Mouse (Mus musculus): ENCODE data around the gene Slc9b1. TPM values are rescaled to one million over a fixed set of nuclear protein-coding genes. Genes with fewer than 3 reads are reported as not detected.

The Slc9b1 gene
- polyA plus RNA-seq, 1 experiment from 2014 or later: 0.45 TPM

DNA sequence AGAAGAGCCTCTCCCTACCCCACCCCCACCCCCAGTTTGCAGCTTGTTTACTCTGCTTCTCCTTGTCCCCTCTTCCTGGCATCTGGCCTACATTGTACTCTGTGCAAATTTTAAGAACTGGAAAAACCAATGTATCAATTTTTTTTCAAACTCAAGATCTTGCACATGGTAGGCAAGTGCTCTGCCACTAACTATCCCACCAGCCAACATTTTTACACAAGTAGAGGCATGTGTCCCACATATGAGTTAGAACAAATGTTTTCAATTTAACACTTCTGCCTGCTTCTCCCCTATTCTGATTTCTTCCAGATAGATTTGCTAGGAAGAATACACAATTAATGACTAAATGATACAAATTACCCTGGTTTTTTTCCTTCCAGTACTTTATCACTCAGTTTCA is 49.3 kb downstream of the Slc9b1 start:
- no peak for ATAC-seq (replicated peaks; ENCODE audit: low FRiP score, low TSS enrichment, low read depth)
- Histone ChIP-seq H3K9me3 (ENCODE audit: control insufficient read depth, low read length) (no peaks in the 10 kb centered on the region), H3K36me3 (ENCODE audit: control insufficient read depth, insufficient read depth, low read length) (no peaks in the 10 kb centered on the region), H3K27ac (ENCODE audit: low read depth) (no peak overlapping the region), H3K4me3 (ENCODE audit: low read depth, low read length) (no peak overlapping the region), H3K4me2 (ENCODE audit: low read length) (no peak overlapping the region), H3K9ac (ENCODE audit: low read length) (no peak overlapping the region), H3K4me1 (replicated peaks; ENCODE audit: control insufficient read depth, insufficient read depth, low read length) (no peaks in the 10 kb centered on the region), H3K27me3 (replicated peaks; ENCODE audit: control insufficient read depth, insufficient read depth, low read length) (no peaks in the 10 kb centered on the region)
- DNase-seq (ENCODE audit: low spot score): no peak

DNA sequence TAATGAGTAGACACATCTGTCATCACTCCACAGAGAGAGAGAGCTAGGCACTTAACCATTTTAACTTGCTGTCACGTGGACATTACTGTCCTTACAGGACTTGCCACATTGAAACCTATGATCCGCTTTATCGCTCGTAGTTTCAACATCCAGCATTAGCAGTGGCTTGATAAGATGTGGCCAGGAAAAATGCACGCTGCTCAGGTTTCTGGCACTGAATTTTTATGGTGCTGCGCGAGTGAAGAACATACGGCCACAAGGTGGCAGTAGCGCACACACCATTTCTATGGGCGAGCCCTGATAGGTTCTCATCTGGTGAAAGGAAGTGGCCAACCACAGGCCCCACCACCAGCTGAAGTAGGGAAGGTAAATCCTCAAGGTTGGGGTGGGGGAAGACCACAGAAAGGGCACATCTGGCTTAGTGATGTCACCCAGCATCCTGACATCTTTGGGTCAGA is 54.4 kb downstream of the Slc9b1 start:
- no peaks in the 10 kb centered on the region for H3K4me1 ChIP-seq (replicated peaks; ENCODE audit: control insufficient read depth, insufficient read depth, low read length)

DNA sequence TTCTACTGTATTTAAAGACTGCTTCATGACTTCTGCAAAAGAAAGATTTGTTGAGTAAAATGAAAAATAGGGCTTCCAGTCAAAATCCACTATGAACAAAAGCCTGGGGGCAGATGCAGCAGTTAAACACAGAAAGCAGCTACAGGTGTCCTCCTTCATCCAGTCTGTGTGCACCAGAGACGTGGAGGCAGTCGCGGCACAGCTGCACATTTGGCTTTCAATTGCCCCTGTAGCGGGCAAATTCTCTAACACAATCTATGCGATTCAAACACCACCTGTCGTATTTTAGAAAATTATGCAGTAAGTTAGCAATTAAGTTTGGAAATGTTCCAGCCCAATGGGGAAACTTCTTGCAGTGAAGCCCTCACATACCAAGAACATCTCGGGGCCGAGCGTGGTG is 55.4 kb downstream of the Slc9b1 start:
- Histone ChIP-seq H3K4me1 (replicated peaks; ENCODE audit: control insufficient read depth, insufficient read depth, low read length) (no peaks in the 10 kb centered on the region), H3K9ac (ENCODE audit: low read length) (no peak overlapping the region), H3K9me3 (ENCODE audit: control insufficient read depth, low read length) (no peaks in the 10 kb centered on the region), H3K27me3 (replicated peaks; ENCODE audit: control insufficient read depth, insufficient read depth, low read length) (no peaks in the 10 kb centered on the region), H3K27ac (ENCODE audit: low read depth) (no peak overlapping the region), H3K4me3 (ENCODE audit: low read depth, low read length) (no peak overlapping the region), H3K4me2 (ENCODE audit: low read length) (no peak overlapping the region), H3K36me3 (ENCODE audit: control insufficient read depth, insufficient read depth, low read length) (peaks cover 13% of the 10 kb centered on the region; the same call in 1 of the 2 replicates)
- no peak for ATAC-seq (replicated peaks; ENCODE audit: low FRiP score, low TSS enrichment, low read depth)
- WGBS: 86% methylated on average over 9 of the region's 9 CpGs
- no peak for DNase-seq (ENCODE audit: low spot score)

More for the DNA sequence above, 54.4 kb downstream of the Slc9b1 start:
- peaks cover 9% of the 10 kb centered on the region; the same call in 1 of the 2 replicates for H3K36me3 ChIP-seq (ENCODE audit: control insufficient read depth, insufficient read depth, low read length)
- H3K4me2 ChIP-seq (ENCODE audit: low read length): no peak overlapping the region
- ATAC-seq (replicated peaks; ENCODE audit: low FRiP score, low TSS enrichment, low read depth) (peak; percentile 82), DNase-seq (ENCODE audit: low spot score) (peak; percentile 92)
- 11% methylated on average over 10 of the region's 10 CpGs for WGBS
- no peak overlapping the region for H3K4me3 ChIP-seq (ENCODE audit: low read depth, low read length)
- no peak overlapping the region for H3K9ac ChIP-seq (ENCODE audit: low read length)
- no peaks in the 10 kb centered on the region for H3K9me3 ChIP-seq (ENCODE audit: control insufficient read depth, low read length)
- H3K27ac ChIP-seq (ENCODE audit: low read depth): no peak overlapping the region
- no peaks in the 10 kb centered on the region for H3K27me3 ChIP-seq (replicated peaks; ENCODE audit: control insufficient read depth, insufficient read depth, low read length)

DNA sequence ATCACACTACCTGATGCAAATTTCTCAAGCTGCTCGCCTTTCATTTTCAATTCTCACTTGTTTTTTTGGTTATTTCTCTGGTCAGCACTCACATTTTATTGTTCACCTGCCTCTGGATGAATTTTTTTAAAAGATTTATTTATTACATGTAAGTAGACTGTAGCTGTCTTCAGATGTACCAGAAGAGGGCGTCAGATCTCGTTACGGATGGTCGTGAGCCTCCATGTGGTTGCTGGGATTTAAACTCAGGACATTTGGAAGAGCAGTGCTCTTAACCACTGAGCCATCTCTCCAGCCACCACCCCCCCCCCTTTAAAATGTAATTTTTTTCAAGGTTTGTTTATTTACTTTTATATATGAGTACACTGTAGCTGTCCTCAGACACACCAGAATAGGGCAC is 56.0 kb downstream of the Slc9b1 start:
- Histone ChIP-seq H3K9me3 (ENCODE audit: control insufficient read depth, low read length) (no peaks in the 10 kb centered on the region), H3K4me2 (ENCODE audit: low read length) (no peak overlapping the region), H3K9ac (ENCODE audit: low read length) (no peak overlapping the region), H3K27me3 (replicated peaks; ENCODE audit: control insufficient read depth, insufficient read depth, low read length) (no peaks in the 10 kb centered on the region), H3K4me3 (ENCODE audit: low read depth, low read length) (no peak overlapping the region), H3K36me3 (ENCODE audit: control insufficient read depth, insufficient read depth, low read length) (peaks cover 17% of the 10 kb centered on the region; the same call in 1 of the 2 replicates), H3K27ac (ENCODE audit: low read depth) (no peak overlapping the region), H3K4me1 (replicated peaks; ENCODE audit: control insufficient read depth, insufficient read depth, low read length) (no peaks in the 10 kb centered on the region)
- DNase-seq (ENCODE audit: low spot score) (no peak), ATAC-seq (replicated peaks; ENCODE audit: low FRiP score, low TSS enrichment, low read depth) (no peak)
- 80% methylated on average over 5 of the region's 5 CpGs for WGBS

DNA sequence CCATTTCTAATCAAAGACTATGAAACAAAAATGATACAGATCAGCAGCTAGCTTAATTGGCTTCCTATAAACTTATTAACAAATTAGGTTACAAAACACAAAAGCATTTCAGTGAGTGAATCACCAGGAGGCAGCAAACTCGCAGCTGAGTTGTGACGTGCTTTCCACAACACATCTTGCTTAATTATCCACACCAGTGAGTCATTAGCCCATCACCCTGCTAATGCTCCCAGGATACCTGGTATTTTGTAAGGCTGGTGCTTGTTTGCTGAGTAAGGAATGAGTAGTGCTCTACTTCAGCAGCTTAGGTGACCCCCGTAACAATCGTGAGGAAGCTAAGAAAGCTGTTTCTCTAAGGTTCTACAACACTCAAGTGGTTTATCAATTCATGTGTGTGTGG is 56.8 kb downstream of the Slc9b1 start:
- Histone ChIP-seq H3K4me2 (ENCODE audit: low read length) (no peak overlapping the region), H3K27me3 (replicated peaks; ENCODE audit: control insufficient read depth, insufficient read depth, low read length) (no peaks in the 10 kb centered on the region), H3K36me3 (ENCODE audit: control insufficient read depth, insufficient read depth, low read length) (peaks cover 19% of the 10 kb centered on the region; the same call in 1 of the 2 replicates), H3K9me3 (ENCODE audit: control insufficient read depth, low read length) (no peaks in the 10 kb centered on the region), H3K9ac (ENCODE audit: low read length) (no peak overlapping the region), H3K4me3 (ENCODE audit: low read depth, low read length) (no peak overlapping the region), H3K27ac (ENCODE audit: low read depth) (no peak overlapping the region), H3K4me1 (replicated peaks; ENCODE audit: control insufficient read depth, insufficient read depth, low read length) (no peaks in the 10 kb centered on the region)
- no peak for ATAC-seq (replicated peaks; ENCODE audit: low FRiP score, low TSS enrichment, low read depth)
- no peak for DNase-seq (ENCODE audit: low spot score)
- WGBS: 87% methylated on average over 4 of the region's 4 CpGs

DNA sequence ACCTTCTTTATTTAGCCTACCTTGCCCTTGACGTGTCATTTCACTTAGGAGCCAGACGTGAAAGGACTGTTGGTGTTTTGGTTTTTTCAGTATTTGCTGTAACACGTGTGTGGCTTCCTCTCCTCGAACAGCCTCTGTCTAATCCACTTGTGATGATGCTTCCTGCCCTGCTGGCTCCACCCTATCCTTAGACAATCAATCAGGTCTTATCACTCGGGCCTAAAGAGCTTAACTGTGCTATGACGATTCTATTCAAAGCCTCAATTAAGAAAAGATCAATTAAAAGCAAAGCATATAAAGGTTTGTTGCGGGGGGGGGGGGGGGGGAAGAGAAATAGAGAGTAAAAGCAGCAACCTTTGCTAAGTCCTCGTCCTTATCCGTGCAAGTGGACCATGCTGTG is 59.5 kb downstream of the Slc9b1 start:
- DNase-seq (ENCODE audit: low spot score): no peak
- H3K4me2 ChIP-seq (ENCODE audit: low read length): no peak overlapping the region
- WGBS: 69% methylated on average over 8 of the region's 9 CpGs
- no peak overlapping the region for H3K27ac ChIP-seq (ENCODE audit: low read depth)
- no peak for ATAC-seq (replicated peaks; ENCODE audit: low FRiP score, low TSS enrichment, low read depth)
- H3K9me3 ChIP-seq (ENCODE audit: control insufficient read depth, low read length): no peaks in the 10 kb centered on the region
- H3K27me3 ChIP-seq (replicated peaks; ENCODE audit: control insufficient read depth, insufficient read depth, low read length): no peaks in the 10 kb centered on the region
- no peak overlapping the region for H3K9ac ChIP-seq (ENCODE audit: low read length)
- peaks cover 24% of the 10 kb centered on the region for H3K36me3 ChIP-seq (ENCODE audit: control insufficient read depth, insufficient read depth, low read length)
- H3K4me1 ChIP-seq (replicated peaks; ENCODE audit: control insufficient read depth, insufficient read depth, low read length): no peaks in the 10 kb centered on the region
- H3K4me3 ChIP-seq (ENCODE audit: low read depth, low read length): no peak overlapping the region

DNA sequence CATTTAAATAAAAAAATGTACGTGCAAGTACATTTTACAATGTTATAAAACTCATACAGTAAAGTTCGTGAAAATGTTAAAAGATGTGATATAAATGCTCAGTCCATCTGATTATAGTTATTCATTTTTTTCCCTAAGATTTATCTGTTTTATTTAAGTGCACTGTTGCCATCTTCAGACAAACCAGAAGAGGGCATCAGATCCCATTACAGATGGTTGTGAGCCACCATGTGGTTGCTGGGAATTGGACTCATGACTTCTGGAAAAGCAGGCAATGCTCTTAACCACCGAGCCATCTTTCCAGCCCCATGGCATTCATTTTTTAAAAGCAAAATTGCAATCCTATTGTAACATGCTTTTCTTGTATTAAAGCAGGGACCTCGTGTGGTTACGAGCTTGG is 61.4 kb downstream of the Slc9b1 start:
- Histone ChIP-seq H3K9ac (ENCODE audit: low read length) (no peak overlapping the region), H3K4me3 (ENCODE audit: low read depth, low read length) (no peak overlapping the region), H3K9me3 (ENCODE audit: control insufficient read depth, low read length) (no peaks in the 10 kb centered on the region), H3K27ac (ENCODE audit: low read depth) (no peak overlapping the region), H3K27me3 (replicated peaks; ENCODE audit: control insufficient read depth, insufficient read depth, low read length) (no peaks in the 10 kb centered on the region), H3K4me1 (replicated peaks; ENCODE audit: control insufficient read depth, insufficient read depth, low read length) (peaks cover 8% of the 10 kb centered on the region; the same call in 1 of the 2 replicates), H3K4me2 (ENCODE audit: low read length) (no peak overlapping the region), H3K36me3 (ENCODE audit: control insufficient read depth, insufficient read depth, low read length) (peaks cover 24% of the 10 kb centered on the region)
- no peak for ATAC-seq (replicated peaks; ENCODE audit: low FRiP score, low TSS enrichment, low read depth)
- 93% methylated on average over 5 of the region's 5 CpGs for WGBS
- DNase-seq (ENCODE audit: low spot score): no peak

DNA sequence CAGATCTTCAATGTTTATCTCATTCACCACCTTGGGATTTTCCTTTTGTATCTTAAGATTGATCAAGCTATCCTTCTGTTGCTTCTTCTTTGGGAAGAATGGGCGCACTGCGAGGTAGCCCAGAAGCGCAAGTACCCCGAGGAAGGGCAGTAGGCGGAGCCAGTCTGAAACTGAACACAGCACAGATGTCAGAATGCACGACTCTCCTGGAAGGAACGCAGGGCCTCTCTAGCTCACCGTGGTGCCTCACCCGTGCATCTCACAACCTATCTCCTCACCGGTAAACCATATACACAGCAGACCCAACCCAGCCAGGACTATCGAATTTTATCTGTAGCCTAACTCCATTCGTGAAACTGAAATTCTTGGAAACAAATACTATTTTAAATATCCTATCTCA is 63.2 kb downstream of the Slc9b1 start:
- ATAC-seq (replicated peaks; ENCODE audit: low FRiP score, low TSS enrichment, low read depth): no peak
- WGBS: 84% methylated on average over 12 of the region's 12 CpGs
- no peaks in the 10 kb centered on the region for H3K9me3 ChIP-seq (ENCODE audit: control insufficient read depth, low read length)
- H3K36me3 ChIP-seq (ENCODE audit: control insufficient read depth, insufficient read depth, low read length): peaks cover 24% of the 10 kb centered on the region
- no peak overlapping the region for H3K9ac ChIP-seq (ENCODE audit: low read length)
- DNase-seq (ENCODE audit: low spot score): no peak
- H3K4me1 ChIP-seq (replicated peaks; ENCODE audit: control insufficient read depth, insufficient read depth, low read length): peaks cover 8% of the 10 kb centered on the region; the same call in 1 of the 2 replicates
- H3K27me3 ChIP-seq (replicated peaks; ENCODE audit: control insufficient read depth, insufficient read depth, low read length): no peaks in the 10 kb centered on the region
- H3K27ac ChIP-seq (ENCODE audit: low read depth): no peak overlapping the region
- no peak overlapping the region for H3K4me3 ChIP-seq (ENCODE audit: low read depth, low read length)
- H3K4me2 ChIP-seq (ENCODE audit: low read length): no peak overlapping the region

DNA sequence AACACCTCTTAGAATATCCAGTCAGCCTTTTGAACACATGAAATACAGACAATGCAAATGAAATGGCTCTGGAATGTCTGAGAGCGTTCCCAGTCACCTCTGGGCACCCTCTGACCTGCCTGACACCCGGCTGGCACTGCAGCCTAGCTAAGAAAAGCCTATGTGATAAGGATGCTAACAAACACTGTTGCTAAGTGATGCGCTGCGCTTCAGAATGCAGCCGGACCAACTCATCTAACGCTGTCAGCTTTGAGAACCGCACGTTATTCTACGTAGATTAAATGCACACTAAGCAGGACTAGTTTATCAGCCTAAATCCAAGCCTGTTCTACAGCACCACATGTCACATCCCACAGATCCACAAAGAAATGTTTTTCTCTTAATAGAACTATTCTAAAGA is 64.0 kb downstream of the Slc9b1 start:
- no peak for ATAC-seq (replicated peaks; ENCODE audit: low FRiP score, low TSS enrichment, low read depth)
- Histone ChIP-seq H3K4me2 (ENCODE audit: low read length) (no peak overlapping the region), H3K36me3 (ENCODE audit: control insufficient read depth, insufficient read depth, low read length) (peaks cover 22% of the 10 kb centered on the region), H3K27ac (ENCODE audit: low read depth) (no peak overlapping the region), H3K27me3 (replicated peaks; ENCODE audit: control insufficient read depth, insufficient read depth, low read length) (no peaks in the 10 kb centered on the region), H3K9ac (ENCODE audit: low read length) (no peak overlapping the region), H3K9me3 (ENCODE audit: control insufficient read depth, low read length) (no peaks in the 10 kb centered on the region), H3K4me3 (ENCODE audit: low read depth, low read length) (no peak overlapping the region), H3K4me1 (replicated peaks; ENCODE audit: control insufficient read depth, insufficient read depth, low read length) (peaks cover 8% of the 10 kb centered on the region; the same call in 1 of the 2 replicates)
- 61% methylated on average over 9 of the region's 9 CpGs for WGBS
- DNase-seq (ENCODE audit: low spot score): no peak

Measured in intestine, embryonic 14.5 days (tissue).